Mouse (Mus musculus) right cerebral cortex, adult 18-20 months (tissue): ENCODE measurements around the gene Mmp20.

Experiments
- DNase-seq: peaks from one replicate; pipeline ENCODE4 v3.0.0; 2022; ENCODE audit warnings: mixed read lengths

Gene Mmp20

DNA sequence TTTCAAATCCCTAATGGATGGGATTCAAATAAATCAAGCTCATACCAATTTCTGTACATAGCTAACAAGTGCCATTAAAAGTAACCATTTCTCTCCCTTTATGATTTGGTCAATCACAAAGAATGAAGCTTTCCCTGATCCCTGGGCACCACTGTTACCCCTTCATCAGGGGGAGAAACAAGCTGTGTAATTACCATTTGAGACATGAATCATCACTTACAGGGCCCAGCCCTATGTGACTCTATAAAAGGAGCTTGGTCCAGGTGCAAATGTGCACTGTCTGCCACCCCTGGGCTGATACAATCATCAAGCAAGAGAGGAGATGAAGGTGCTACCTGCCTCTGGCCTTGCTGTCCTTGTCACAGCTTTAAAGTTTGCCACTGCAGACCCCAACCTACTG, at the start of gene Mmp20:
Gene Mmp20 (plus strand): TSS at position 301 of the 400 bp plus-strand sequence.
- no peak for DNase-seq

DNA sequence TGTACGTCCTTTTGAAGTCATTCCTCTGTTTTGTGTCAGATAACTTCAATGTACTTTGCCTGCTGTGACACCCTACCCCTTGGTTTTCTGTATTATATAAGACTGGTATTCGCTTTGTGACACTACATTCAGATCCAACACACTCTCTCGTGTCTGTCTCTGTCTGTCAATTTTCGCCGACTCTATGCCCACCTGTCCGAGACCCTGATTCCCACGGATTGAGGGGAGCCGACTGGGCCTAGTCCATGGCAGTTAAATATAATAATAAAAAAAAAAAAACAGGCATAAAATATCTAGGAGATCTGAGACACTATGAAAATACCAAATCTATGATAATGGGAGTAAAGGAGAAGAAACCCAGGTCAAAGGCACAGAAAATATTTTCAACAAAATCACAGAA, 38.0 kb upstream of the Mmp20 start:
- DNase-seq = no peak

DNA sequence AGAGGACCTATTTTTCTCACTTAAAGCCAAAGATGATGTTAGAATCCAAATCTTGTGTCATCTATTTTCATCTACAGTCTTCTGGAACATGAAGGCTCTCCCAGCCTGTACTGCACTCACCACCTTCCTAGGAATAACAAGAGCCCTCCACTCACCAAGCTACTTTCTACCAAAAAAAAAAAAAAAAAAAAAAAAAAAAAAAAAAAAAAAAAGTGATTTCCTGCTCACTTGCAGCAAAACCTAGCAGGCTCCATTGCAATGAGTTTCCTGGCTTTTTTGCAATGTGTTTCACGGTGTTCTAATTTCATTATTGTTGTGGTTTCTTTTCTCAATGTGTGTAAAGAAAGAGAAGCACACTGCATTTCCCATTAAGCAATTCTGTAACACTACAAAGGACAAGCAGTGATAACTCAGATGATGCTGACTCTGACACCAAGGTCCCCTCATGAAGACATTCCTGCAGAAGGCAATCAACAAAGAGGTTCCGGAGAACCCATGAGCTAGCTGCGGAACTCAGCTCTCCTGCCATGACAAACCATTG, 34.7 kb upstream of the Mmp20 start:
- DNase-seq = no peak

DNA sequence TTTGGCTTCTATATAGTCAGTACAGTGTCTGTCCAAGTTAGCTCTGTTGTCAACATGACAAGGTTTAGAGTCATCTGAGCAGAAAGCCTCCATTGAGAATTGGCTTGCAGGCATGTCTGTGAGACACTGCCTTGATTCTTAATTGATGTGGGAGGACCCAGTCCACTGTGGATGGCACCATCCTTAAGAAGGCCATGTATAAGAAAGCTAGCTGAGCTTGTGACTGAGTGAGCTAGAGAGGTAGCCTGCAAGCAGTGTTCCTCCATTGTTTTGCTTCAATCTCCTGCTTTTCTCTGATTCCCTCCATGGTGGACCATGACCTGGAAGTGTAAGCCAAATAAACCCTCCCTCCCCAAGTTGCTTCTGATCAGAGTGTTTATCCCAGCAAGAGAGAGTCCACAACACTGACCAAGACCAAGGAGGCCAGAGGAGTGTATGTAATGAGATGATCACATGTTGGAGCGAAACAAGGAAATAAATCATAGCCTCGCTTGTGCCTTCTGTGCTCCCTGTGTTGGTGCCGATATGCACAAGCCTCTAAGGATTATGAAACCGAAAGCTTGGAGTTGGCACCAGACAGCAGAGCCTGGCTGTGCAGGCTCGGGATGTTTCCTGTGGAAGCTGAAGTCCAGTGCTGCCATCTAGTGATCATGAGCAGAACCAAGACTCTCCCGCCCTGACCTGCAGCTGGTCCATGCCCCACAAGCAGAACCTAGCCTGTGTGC, 33.1 kb upstream of the Mmp20 start:
- DNase-seq = peak; percentile 89

DNA sequence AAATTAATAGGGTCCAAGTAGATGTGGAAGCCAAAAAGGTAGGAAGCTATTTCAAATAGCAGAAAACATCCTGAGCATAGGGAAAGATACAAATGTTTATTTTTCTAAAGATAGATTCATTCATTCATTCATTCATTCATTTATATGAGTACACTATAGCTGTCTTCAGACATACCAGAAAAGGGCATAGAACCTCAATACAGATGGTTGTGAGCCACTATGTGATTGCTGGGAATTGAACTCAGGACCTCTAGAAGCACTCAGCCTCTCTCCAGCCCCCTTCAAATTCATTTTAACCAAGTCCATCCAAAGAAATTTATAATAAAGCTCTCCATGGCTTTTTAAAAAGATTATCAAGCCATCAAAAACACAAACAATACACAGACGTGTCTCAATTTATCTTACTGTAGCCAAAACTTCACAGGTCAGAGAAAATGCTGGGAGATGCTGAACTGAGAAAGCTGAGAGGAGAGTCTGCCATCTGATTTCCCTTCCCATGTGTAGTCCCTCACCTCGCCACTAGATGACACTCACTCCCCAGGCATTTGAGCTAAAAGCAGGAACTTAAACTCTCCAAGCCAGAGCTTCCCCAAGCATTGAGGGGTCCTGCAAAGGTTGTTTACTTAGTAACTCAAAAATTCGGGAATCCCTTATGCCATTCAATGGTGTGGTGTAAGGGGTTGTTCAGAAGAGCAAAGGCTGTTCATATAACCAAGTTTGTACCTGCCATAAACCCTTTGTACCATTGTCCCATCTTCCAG, 24.9 kb upstream of the Mmp20 start:
- DNase-seq = peak; percentile 52

DNA sequence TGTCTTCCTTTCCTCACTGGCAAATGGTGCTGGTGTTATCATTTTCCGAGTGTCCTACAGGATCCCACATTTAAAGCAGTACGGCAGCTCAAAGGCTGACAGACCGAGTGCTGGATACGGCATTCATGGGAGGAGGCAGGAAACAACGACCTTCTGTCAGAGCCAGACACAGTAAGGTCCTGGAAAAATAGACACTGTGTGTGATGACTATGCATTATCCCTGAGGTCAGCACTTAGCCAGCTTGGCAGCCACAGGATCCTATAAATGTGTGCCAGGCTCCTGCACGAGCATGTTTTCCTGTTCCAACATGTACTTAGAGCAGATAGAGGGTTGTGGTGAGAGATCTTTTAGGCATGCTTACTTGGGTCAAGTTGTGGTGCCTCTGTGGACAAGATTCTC, 24.0 kb upstream of the Mmp20 start:
- DNase-seq = no peak

DNA sequence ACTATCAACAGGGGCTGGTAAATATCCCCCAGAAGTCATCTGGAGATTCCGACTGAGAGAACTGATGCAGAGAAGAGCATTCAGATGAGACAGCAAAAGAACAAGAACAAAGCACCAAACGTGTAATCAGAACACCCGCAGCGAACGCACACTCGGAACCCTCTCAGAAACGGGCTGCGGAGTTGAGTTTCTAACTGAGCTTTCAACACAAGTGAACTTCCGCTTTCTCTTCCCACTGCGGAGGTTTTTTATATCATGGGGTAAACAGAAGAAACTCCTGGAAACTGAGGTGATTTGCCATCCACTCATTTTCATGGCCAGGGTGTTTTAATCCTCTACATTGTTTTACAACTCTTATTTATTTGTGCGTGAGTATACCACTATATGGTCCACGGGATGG, 22.4 kb upstream of the Mmp20 start:
- no peak for DNase-seq

DNA sequence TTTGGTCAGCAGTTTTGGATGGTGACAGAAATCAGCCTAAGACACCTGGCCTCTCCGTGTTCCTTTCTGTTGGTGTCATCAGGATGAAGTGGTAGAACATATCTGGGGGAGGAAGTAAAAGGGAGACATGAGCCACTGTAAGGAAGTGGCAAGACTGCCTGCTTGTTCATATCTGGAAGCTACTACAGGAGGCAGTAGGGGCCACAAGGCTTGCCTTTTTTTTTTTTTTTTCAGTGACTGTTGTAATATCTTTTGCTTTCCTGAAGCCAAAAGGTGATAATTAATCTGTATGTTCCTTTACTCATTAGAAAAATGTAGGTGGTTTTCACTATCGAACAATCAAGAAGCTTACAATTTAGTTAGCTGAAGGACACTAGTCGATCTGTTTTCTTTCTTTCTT, 5.4 kb upstream of the Mmp20 start:
- no peak for DNase-seq

DNA sequence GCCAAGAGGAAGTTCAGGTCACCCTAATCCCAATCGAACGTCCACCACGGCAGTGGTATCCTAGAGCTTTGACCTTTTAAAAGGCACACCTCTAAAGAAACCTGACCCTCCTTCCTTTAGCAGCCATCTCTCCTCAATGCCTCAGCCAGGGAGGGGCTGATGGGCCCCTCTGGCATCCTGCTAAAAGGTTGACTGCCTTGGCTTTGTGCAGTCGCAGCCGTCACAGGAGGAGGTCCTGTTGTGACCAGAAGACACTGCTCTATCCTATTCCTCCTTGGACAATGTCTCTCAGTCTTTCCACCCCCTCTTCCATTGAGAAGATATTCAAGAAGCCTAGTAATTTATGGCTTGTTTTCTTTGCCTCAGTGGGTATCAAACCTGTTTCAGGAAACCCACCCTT, 5.9 kb downstream of the Mmp20 start:
- DNase-seq = no peak

DNA sequence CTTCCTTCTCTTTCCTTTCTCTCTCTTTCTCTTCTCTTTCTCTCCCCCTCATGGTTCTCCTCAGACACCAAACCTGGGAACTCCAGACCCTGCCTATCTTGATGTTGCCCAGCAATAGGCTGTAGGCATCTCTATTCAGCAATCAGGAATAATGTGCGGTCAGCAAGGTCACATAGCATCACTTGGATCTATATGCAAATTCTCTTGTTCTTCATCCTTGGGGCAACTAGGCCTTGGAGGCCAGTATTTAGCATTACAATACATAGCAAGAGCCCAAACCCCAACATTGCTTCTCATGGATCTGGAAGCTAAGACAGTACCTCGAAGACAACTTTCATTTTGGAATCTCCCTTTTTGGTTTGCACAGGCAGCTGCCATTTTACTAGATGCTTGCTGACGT, 19.9 kb downstream of the Mmp20 start:
- DNase-seq = no peak

DNA sequence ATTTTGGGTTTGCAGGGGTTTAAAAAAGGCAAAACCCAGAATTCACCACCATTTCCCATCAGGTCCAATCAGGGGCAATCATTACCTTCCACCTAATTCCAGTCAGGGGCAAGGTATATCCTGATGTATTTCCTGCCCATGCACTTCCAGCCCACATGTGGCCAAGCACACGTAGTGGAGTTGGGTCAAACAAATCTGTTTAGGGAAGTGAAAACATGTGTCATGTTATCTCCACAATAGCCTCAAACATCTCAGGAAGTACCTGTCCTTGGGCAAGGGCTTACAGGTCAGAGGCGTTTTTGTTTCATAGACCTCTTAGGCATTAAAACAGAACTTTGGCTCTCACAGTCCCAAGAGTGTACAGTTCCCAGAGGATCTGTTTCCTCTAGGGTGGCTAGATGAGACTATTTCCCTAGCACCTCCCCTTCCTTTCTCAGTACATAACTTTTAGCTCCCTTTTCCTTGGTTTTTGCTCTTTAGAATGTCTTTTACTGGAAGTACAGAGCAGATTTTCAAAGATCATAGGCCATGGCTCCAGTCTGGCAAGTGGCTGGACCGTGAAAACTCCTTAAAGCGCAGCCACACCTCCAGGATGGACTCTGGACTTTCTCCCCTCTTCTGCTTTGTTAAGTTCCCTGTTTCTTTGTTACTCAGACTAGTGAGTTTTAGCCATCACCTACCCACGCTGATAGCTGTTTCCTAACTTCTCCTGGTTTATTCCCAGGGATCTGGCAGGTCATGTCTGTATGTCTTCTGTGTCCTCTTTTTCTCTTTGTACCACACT, 22.6 kb downstream of the Mmp20 start:
- DNase-seq = no peak

DNA sequence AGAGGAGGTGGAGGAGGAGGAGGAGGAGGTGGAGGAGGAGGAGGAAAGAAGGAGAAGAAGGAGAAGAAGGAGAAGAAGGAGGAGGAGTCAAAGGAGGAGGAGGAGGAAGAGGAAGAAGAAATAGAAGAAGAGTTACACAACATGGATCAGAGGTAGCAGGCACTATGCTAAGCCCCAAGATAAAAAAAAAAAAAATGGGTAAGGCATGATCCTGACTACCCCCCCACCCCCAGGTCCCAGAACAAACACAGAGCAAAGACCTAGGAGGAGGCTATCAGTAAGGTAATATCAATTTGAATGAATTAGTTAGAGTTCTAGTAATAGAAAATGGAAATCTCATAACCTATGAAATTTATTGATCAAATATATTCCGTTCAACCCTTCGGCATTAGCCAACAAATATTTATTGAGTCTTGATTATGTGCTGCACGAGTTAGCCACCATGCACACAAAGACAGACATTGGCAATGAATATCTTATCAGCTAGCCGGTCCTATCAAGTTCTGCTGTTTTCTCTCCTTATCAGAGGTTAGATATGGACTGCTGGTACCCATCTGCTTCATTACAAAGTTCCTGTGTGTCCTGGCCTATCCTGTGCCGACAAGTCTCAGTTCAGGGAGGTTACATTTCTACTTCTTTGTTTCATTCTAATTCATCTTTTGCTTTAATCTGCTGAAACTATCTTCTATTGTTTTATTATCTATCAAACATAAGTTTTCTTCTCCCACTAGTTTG, 24.5 kb downstream of the Mmp20 start:
- DNase-seq = no peak

DNA sequence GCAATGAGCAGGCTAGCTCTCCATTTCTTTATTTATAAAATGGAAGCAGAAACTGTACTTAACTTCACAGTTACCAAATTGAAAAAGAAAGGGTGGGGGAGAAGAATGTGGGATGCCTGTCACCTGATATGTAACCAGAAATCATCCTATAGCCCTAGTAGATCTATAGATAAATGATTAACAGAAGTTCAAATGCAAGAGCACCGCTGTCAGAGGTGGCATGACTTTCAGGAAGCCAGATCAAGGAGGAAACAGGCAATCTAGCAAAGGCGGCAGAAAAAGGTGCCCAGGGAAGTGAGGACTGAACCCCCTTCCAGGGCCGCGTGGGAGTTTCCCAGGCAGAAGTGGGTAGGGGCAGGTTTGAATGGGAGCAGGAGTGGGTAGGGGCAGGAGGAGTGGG, 29.9 kb downstream of the Mmp20 start:
- no peak for DNase-seq

DNA sequence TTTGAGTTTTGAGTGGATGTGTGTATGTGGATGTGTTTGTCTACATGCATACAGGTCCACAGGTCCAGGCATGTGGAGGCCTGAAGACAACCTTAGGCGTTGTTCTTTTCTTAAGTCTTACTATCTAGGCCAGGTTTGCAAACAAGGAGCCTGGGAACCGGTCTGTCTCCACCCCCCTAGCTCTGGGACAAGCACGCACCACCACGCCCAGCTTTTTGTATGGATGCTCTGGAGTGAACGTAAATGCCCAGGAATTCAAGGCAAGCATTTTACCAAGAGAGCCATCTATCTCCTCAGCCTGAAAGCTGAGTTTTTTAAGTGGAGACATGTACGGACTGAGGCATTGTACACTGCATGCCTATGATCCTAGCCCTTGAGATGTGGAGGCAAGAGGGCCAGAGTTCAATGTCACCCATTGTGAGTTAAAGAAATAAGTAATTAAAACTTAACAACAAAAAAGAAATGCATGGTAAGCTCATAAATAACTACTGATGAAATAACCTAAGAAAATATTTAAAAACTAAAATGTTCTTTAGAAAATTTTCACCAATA, 31.5 kb downstream of the Mmp20 start:
- no peak for DNase-seq

DNA sequence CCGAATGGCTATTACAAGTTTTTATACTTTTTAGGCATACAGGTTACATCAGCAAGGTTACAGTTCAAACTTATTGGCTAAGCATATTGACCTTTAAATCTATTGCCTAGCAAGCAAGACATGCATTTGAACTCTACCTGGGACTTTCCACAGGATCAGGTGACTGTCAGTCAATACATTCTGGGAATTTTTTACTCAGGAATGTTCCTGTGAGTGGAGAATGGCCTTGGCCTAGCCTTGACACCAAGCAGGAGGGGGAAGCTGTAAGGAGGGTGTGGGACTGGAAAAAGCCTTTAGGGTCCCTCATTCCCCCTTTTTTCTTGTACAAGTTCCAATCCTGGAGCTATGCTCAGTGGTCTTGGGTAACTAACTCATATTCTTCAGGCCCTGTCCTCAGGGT, 33.3 kb downstream of the Mmp20 start:
- no peak for DNase-seq

DNA sequence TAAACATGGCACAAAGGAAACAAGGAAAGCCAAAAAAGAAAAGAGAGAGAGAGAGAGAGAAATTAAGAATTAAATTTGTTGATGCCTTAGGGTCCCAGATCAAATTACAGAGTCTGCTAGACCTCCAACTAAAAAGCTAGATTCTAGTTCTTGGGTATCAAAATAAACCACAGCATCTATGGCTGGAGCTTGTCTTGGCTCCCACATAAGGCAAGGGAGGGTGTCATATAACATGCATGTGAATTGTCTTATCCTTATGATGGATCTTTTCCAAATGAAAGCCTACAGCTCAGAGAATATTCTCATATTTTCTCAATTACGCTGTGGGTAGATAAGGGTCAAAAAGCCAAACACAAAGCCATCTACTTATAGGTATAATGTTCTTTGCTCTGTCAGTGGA, 41.6 kb downstream of the Mmp20 start:
- no peak for DNase-seq

DNA sequence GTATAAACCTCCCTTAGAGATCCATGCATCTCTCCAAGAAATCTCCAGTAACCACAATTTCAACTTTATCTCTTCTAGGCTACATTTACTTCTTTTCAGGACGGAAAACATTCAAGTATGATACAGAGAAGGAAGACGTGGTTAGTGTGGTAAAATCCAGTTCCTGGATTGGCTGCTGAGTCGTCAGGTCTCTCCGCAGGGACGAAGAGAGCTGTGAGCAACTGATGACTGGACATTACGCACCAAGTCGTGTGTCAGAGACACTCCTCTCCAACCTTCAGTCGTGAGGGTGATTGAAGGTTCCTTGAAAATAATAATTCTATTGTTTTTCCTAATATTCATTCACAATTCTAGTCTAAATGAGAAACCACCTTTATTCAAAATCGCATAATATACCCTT, 45.0 kb downstream of the Mmp20 start:
- no peak for DNase-seq

DNA sequence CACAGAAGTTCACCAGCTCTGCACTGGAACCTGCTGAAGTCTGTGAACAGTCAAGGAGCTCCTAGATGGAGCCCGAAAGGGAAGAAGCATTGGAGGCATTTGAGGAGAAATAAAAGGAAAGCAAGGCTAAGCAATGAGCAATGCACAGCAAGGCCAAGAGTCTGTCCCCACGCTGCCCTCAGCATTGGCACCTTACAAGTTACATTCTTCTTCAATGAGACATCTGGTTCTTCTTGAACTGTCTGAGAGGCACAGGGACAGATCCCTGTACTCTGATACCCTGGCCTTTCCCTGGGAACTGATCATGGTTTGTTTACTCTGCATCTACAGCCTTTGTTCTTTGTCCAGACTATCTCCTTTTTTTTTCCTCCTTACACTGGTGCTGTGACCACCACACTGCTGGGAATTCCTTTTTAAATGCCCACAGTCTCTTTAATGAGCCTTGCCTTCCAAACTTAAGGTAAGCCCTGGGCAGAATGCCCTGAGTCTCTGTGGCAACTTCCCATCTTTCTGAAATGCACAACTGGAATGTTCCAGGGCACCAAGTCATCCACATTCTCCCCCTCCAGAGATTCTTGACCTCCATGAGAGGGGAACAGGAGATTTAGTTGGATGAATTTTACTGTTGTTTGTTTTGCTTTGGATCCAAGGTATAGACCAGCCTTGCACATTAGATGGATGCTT, 50.3 kb downstream of the Mmp20 start:
- DNase-seq = no peak

DNA sequence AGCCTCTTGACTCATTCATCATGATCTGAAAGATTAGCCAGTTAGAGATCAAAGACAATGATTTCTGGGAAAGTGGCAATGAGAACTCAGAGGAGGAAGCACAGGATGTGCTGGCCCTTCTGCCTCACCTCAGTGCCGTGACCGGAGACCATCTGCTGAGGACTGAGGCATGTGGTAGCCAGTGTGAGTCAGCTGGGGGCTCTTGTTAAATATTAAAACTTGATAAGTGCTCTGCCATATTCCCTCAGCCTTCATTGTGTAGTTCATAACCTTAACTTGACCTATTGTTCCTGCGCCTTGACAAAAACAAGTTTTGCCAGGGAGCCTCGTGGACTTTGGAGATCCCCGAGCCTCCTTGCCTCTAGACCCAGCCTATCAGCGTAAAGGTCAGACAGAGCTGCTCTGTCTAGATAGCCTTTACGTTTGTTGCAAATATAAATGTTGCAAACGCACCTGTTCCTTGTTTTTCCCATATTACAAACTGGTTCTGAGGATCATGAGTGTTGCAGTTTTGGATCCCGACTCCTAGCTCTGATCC, 54.1 kb downstream of the Mmp20 start:
- no peak for DNase-seq

DNA sequence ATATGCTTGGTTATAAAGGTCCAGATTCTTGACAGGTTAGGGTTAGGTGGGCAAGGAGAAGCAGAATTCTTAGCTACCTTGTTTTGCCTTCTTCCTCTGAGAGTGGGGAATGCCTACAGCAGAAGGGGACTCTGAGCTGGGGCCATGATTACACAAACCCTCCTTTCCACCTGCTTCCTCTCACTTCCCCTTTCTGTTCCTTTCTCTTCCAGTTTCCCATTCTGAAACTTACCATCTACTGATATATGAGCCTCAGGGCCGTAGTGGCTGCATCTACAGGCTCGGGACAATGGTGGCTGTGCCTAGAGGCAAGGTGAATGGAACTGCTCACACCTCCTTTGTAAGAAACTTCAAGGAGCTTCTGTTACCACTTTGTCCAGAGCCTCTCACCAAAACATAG, 58.0 kb downstream of the Mmp20 start:
- no peak for DNase-seq

DNA sequence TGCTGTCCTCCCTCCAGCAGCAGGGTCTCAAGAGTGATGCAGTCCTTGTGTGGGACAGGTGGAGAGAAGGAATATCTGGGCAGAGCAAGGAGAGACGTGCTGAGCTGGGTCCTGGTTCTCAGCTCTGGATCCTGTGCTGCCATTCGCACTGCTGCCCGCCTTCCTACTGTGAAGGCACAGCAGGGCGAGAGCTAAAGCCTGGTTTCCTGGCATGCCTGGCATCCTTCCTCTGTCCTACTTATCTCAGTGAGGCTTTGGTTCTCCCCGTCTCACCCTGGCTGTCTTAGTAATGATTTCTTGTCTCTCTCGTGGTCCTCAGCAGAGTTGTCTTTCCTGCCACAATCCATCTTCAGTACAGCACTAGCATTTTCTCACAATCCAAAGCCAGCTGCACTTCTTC, 61.8 kb downstream of the Mmp20 start:
- no peak for DNase-seq

DNA sequence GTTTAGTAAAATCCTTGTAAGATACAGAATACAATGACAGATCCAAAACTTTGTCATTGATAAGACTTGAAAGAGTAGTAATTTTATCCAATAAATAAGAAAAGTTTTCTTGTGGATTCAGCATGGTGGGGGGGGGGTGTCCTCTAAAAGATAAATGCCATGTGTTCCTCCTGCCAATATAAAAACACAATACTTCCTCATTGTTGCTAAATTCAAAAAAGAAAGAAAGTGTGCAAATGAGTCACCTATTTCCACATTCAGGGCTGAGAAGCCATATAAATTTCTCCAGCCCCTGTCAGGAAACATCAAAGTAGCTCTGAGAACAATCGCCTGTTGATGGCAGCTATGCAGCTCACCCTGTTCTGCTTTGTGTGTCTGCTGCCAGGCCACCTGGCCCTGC, 63.8 kb downstream of the Mmp20 start, which contains the start of gene Mmp7:
Gene Mmp7 (plus strand): TSS at position 301 of the 400 bp plus-strand sequence.
- DNase-seq = no peak
